ENCODE assay signal across 9 mouse cellular contexts in the genomic region with DNA sequence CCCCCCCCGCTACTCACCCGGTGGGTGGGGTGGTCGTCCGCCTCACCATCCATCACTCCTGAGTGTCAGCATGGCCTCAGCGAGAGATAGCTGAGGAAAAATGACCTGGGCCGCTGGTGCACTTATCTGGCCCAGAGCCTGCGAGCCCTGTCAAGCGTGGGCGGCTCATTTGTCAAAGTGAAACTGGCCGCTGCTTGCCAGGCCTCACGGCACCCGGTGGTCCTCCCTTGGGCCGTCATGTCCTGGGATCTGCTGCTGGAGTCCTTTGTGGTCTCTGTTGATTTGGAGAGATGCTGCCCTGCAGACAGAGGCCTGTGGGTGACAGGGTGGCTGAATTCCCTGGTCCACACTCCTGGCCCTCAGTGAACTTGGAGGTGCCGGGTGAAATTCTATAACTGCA.
DNase-seq lines count a peak whose midpoint lies in the region; ATAC-seq and TF ChIP-seq lines count a peak whose summit lies in the region.
"Had no signal": no experiment of that assay in that cellular context is flagged by ENCODE, and none has a peak within 500 bp of the region (broad histone marks: within the 10 kb centered on the region; RNA-seq: fewer than 3 reads in every experiment).

No protein-coding gene starts in this region.

- no peak overlapping the region; the same call in 1 of the 2 replicates for H3K9ac ChIP-seq in liver, postnatal 0 days (replicated peaks)
- H3K9ac ChIP-seq: embryonic facial prominence, embryonic 12.5 days had no signal

- H3K27me3 ChIP-seq in C2C12 (ENCODE audit: control insufficient read depth, insufficient read depth, insufficient read length) = peaks cover 53% of the 10 kb centered on the region
- H3K27me3 ChIP-seq in liver, postnatal 0 days (ENCODE audit: insufficient read depth, low read length) = 0 out of 2 replicates have a peak, but pooled peaks cover 8% of the 10 kb centered on the region

- 19% methylated on average over 13 of the region's 14 CpGs for WGBS in liver, postnatal 0 days (ENCODE audit: insufficient replicate concordance)

- H3K79me3 ChIP-seq in C2C12 (ENCODE audit: low read depth) = no peaks in the 10 kb centered on the region

- H3K4me3 ChIP-seq in C2C12 (ENCODE audit: insufficient read depth, poor library complexity, severe bottlenecking) = peak overlapping the region; percentile 6
- H3K4me3 ChIP-seq in liver, postnatal 0 days (ENCODE audit: low read depth, low read length) = 0 out of 2 replicates have a peak overlapping the region, but pooled peaks have one; percentile 22
- H3K4me3 ChIP-seq: embryonic facial prominence, embryonic 12.5 days had no signal

- no peak for ATAC-seq in liver, postnatal 0 days

- H3K4me1 ChIP-seq in liver, postnatal 0 days (ENCODE audit: insufficient read depth) = 0 out of 2 replicates have a peak, but pooled peaks cover 2% of the 10 kb centered on the region

- H3ac ChIP-seq in C2C12 (ENCODE audit: control insufficient read depth, insufficient read length, low read depth) = peak overlapping the region; percentile 19

- no peaks in the 10 kb centered on the region for H3K36me3 ChIP-seq in C2C12 (ENCODE audit: control insufficient read depth, insufficient read depth)
- no peaks in the 10 kb centered on the region for H3K36me3 ChIP-seq in liver, postnatal 0 days (replicated peaks; ENCODE audit: insufficient read depth, low read length)
- H3K36me3 ChIP-seq: embryonic facial prominence, embryonic 12.5 days had no signal

- H3K27ac ChIP-seq in liver, postnatal 0 days (ENCODE audit: low read depth) = no peak overlapping the region
- H3K27ac ChIP-seq: embryonic facial prominence, embryonic 12.5 days had no signal

- peak; percentile 61 for DNase-seq in 3T3-L1 (ENCODE audit: low read depth, low spot score)
- DNase-seq in heart, postnatal 10 days = peak; percentile 32 to 46
- DNase-seq in liver, postnatal 0 days = peak; percentile 40
- DNase-seq in thymus, postnatal 25 days = no peak
- no peak for DNase-seq in thymus, postnatal 14 days
- DNase-seq in ovary, adult 18-20 months (ENCODE audit: low spot score) = no peak
- no peak for DNase-seq in thymus, postnatal 10 days (ENCODE audit: low spot score in 2 of 2)

- peak overlapping the region; percentile 66 for H3K4me2 ChIP-seq in liver, postnatal 0 days (ENCODE audit: low read depth, low read length)
- H3K4me2 ChIP-seq: embryonic facial prominence, embryonic 12.5 days had no signal

- intact Hi-C loops in heart, postnatal 10 days (cut with DNase I) = no loop called here

- H3K79me2 ChIP-seq in C2C12 (ENCODE audit: control insufficient read depth, insufficient read depth) = no peaks in the 10 kb centered on the region

- TF ChIP-seq CTCF in C2C12 (IDR thresholded peaks at IDR 0.05; ENCODE audit: control insufficient read depth, insufficient read depth, insufficient read length) = no peak
- no peak for TF ChIP-seq CTCF in liver, postnatal 0 days (IDR thresholded peaks at IDR 0.05; ENCODE audit: low read depth)

- no peaks in the 10 kb centered on the region for H3K9me3 ChIP-seq in liver, postnatal 0 days (ENCODE audit: low read length)
- H3K9me3 ChIP-seq: embryonic facial prominence, embryonic 12.5 days had no signal

- TF ChIP-seq EP300 in liver, postnatal 0 days (IDR thresholded peaks at IDR 0.05; ENCODE audit: low read depth) = no peak

TF ChIP-seq in C2C12, 6 proteins besides CTCF, POLR2A, EP300 and RAD21:
- TF ChIP-seq FOSL1 (IDR thresholded peaks at IDR 0.05; ENCODE audit: insufficient read depth, low read length, poor library complexity, severe bottlenecking) (no peak), MYOD1 (IDR thresholded peaks at IDR 0.05; ENCODE audit: control insufficient read depth, insufficient read length, low read depth) (no peak), MYOG (IDR thresholded peaks at IDR 0.05; ENCODE audit: control insufficient read depth, extremely low read depth, insufficient read length) (no peak), USF1 (IDR thresholded peaks at IDR 0.05; ENCODE audit: low read depth) (no peak), MAX (IDR thresholded peaks at IDR 0.05) (no peak), CEBPB (IDR thresholded peaks at IDR 0.05; ENCODE audit: low read depth) (no peak)

Comparison
In these comparisons a context has a peak if more than half of its experiments do, and no peak if none do; other contexts are left out.
1. DNase-seq: peak in 3T3-L1 (single experiment), heart, postnatal 10 days (2 of 2) and liver, postnatal 0 days (single experiment); none in thymus, postnatal 25 days (single experiment), thymus, postnatal 14 days (single experiment), ovary, adult 18-20 months (single experiment) and thymus, postnatal 10 days (0 of 2).